10 mouse cellular contexts compared by ENCODE assay signal in genomic region chr3:52797801-52798200, GRCm38 (mm10).
DNase-seq lines count a peak whose midpoint lies in the region; ATAC-seq lines count a peak whose summit lies in the region.
"Had no signal": no experiment of that assay in that cellular context is flagged by ENCODE, and none has a peak within 500 bp of the region (broad histone marks: within the 10 kb centered on the region; RNA-seq: fewer than 3 reads in every experiment).

No protein-coding gene starts in this region.

- H3K27ac ChIP-seq in hindbrain, embryonic 16.5 days (ENCODE audit: low read depth, low read length), result no peak overlapping the region
- H3K27ac ChIP-seq: embryonic facial prominence, embryonic 13.5 days; midbrain, embryonic 10.5 days had no signal

- peaks cover 9% of the 10 kb centered on the region for H3K9me3 ChIP-seq in megakaryocyte, embryonic 14.5 days
- no peaks in the 10 kb centered on the region for H3K9me3 ChIP-seq in hindbrain, embryonic 16.5 days (ENCODE audit: control insufficient read depth, low read length)
- H3K9me3 ChIP-seq: embryonic facial prominence, embryonic 13.5 days; midbrain, embryonic 10.5 days had no signal

- H3K27me3 ChIP-seq in megakaryocyte, embryonic 14.5 days (replicated peaks), result peaks cover 2% of the 10 kb centered on the region
- no peaks in the 10 kb centered on the region for H3K27me3 ChIP-seq in hindbrain, embryonic 16.5 days (replicated peaks; ENCODE audit: control insufficient read depth, insufficient read depth, low read length)

- H3K4me1 ChIP-seq in megakaryocyte, embryonic 14.5 days, result peaks cover 9% of the 10 kb centered on the region; the same call in 1 of the 2 replicates
- H3K4me1 ChIP-seq in hindbrain, embryonic 16.5 days (ENCODE audit: control insufficient read depth, insufficient read depth, low read depth, low read length), result no peaks in the 10 kb centered on the region
- H3K4me1 ChIP-seq: embryonic facial prominence, embryonic 13.5 days; midbrain, embryonic 10.5 days had no signal

- no peak overlapping the region for H3K9ac ChIP-seq in hindbrain, embryonic 16.5 days (ENCODE audit: low read depth, low read length)
- H3K9ac ChIP-seq: embryonic facial prominence, embryonic 13.5 days had no signal

- H3K4me2 ChIP-seq in hindbrain, embryonic 16.5 days (ENCODE audit: low read length), result no peak overlapping the region
- H3K4me2 ChIP-seq: embryonic facial prominence, embryonic 13.5 days had no signal

- peak overlapping the region; percentile 54 for H3K4me3 ChIP-seq in megakaryocyte, embryonic 14.5 days (replicated peaks)
- no peak overlapping the region for H3K4me3 ChIP-seq in hindbrain, embryonic 16.5 days (ENCODE audit: low read length)
- H3K4me3 ChIP-seq: embryonic facial prominence, embryonic 13.5 days; midbrain, embryonic 10.5 days had no signal

- ATAC-seq in megakaryocyte, adult 5-6 weeks (ENCODE audit: poor library complexity, severe bottlenecking), result no peak
- peak; percentile 64 for ATAC-seq in erythroblast, adult 5-6 weeks (replicated peaks; ENCODE audit: low FRiP score, poor library complexity, severe bottlenecking)
- ATAC-seq in hematopoietic stem cell, adult 5-6 weeks (replicated peaks in 1 of 2; ENCODE audit: insufficient read depth in 1 of 2, low FRiP score in 2 of 2, low TSS enrichment in 1 of 2, low read depth in 1 of 2, poor library complexity in 2 of 2, severe bottlenecking in 2 of 2), result peak; percentile 71 to 85; a peak in 3 of 4 replicates
- ATAC-seq in hindbrain, embryonic 16.5 days, result no peak
- ATAC-seq: intestine, embryonic 16.5 days had no signal

- no peaks in the 10 kb centered on the region for H3K36me3 ChIP-seq in megakaryocyte, embryonic 14.5 days (replicated peaks; ENCODE audit: low read length)
- no peaks in the 10 kb centered on the region for H3K36me3 ChIP-seq in hindbrain, embryonic 16.5 days (ENCODE audit: control insufficient read depth, insufficient read depth, low read length)
- H3K36me3 ChIP-seq: embryonic facial prominence, embryonic 13.5 days; midbrain, embryonic 10.5 days had no signal

- DNase-seq in telencephalon, adult 2 months (ENCODE audit: low read depth, low spot score), result peak; percentile 47
- no peak for DNase-seq in gastrocnemius, postnatal 25 days

- 50% methylated on average over 6 of the region's 6 CpGs for WGBS in hindbrain, embryonic 16.5 days

Comparison
In these comparisons a context has a peak if more than half of its experiments do, and no peak if none do; other contexts are left out.
1. ATAC-seq: peak in erythroblast, adult 5-6 weeks (single experiment) and hematopoietic stem cell, adult 5-6 weeks (2 of 2); none in megakaryocyte, adult 5-6 weeks (single experiment) and hindbrain, embryonic 16.5 days (single experiment).